Mouse (Mus musculus): Measurements from ENCODE around the gene E130218I03Rik. TPM values are rescaled to one million over a fixed set of nuclear protein-coding genes. Genes with fewer than 3 reads are reported as not detected.

E130218I03Rik gene
- polyA plus RNA-seq, 1 experiment from 2014 or later = not detected

DNA sequence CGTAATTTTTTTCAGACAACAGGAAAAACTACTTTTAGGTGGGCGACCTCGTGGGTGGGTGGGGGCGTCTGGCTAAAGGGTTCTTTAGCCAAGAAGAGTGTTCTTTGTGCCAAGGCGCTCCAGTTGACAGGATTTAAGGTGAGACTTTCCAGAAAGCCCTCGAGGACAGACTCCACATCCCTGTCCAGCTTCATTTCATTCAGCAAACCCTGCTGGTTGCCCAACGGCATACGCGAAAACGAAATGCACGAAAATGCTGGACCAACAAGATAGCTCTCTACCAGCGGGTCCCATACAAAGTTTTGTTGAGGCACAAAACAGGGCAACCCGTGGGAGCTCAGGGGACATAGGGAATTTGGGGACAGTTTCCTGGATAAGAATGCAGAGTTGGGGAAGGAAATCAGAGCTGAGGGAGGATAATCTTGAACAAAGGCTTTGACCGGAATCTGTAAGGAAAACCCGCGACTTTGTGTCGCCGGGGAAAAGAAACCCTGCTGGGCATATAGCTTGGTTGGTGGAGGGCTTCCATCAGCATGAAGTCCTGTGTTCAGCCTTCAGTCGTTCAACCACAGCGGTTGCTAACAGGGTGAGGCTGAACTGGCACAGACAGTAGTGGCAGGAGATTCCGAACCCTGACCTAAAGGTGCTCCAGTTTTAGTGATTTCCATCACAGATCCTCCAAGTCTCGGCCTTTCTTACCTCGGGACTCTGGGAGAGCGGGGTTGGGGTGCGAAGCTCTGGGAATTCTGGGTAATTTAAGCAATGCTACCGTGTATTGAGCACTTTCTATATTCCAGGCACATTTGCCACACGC is 6.9 kb downstream of the E130218I03Rik start:
- no peak overlapping the region; the same call in 1 of the 2 replicates for H3K27ac ChIP-seq (ENCODE audit: low read depth, low read length)
- H3K4me2 ChIP-seq (ENCODE audit: low read depth, low read length) = peak overlapping the region; percentile 71
- H3K9ac ChIP-seq (replicated peaks; ENCODE audit: low read depth, low read length) = peak overlapping the region; percentile 64; the same call in 1 of the 2 replicates
- peaks cover 15% of the 10 kb centered on the region; the same call in 1 of the 2 replicates for H3K4me1 ChIP-seq (ENCODE audit: control insufficient read depth, insufficient read depth, low read length)
- no peak for ATAC-seq (ENCODE audit: low read depth)
- H3K27me3 ChIP-seq (ENCODE audit: control insufficient read depth, insufficient read depth, low read length) = peaks cover 23% of the 10 kb centered on the region
- H3K9me3 ChIP-seq (ENCODE audit: control insufficient read depth, low read length) = no peaks in the 10 kb centered on the region
- H3K36me3 ChIP-seq (ENCODE audit: control insufficient read depth, insufficient read depth, low read length) = no peaks in the 10 kb centered on the region
- peak overlapping the region; percentile 51 for H3K4me3 ChIP-seq (ENCODE audit: low read depth, low read length)
- 6% methylated on average over 27 of the region's 27 CpGs for WGBS

GRCm38 (mm10) chr4:134250930-134251240 is 7.4 kb downstream of the E130218I03Rik start:
- H3K4me1 ChIP-seq (ENCODE audit: control insufficient read depth, insufficient read depth, low read length) = peaks cover 15% of the 10 kb centered on the region; the same call in 1 of the 2 replicates
- peak overlapping the region; percentile 64 for H3K9ac ChIP-seq (replicated peaks; ENCODE audit: low read depth, low read length)
- H3K27me3 ChIP-seq (ENCODE audit: control insufficient read depth, insufficient read depth, low read length) = peaks cover 23% of the 10 kb centered on the region
- ATAC-seq (ENCODE audit: low read depth) = no peak
- H3K4me3 ChIP-seq (ENCODE audit: low read depth, low read length) = peak overlapping the region; percentile 51
- no peaks in the 10 kb centered on the region for H3K9me3 ChIP-seq (ENCODE audit: control insufficient read depth, low read length)
- WGBS = 10% methylated on average over 10 of the region's 10 CpGs
- H3K27ac ChIP-seq (ENCODE audit: low read depth, low read length) = peak overlapping the region; percentile 75; the same call in 1 of the 2 replicates
- peak overlapping the region; percentile 71 for H3K4me2 ChIP-seq (ENCODE audit: low read depth, low read length)
- H3K36me3 ChIP-seq (ENCODE audit: control insufficient read depth, insufficient read depth, low read length) = no peaks in the 10 kb centered on the region

- H3K9ac ChIP-seq (replicated peaks; ENCODE audit: low read depth, low read length) = peak overlapping the region; percentile 64
- H3K4me2 ChIP-seq (ENCODE audit: low read depth, low read length) = peak overlapping the region; percentile 71
- H3K4me3 ChIP-seq (ENCODE audit: low read depth, low read length) = peak overlapping the region; percentile 51
- H3K9me3 ChIP-seq (ENCODE audit: control insufficient read depth, low read length) = no peaks in the 10 kb centered on the region
- H3K27me3 ChIP-seq (ENCODE audit: control insufficient read depth, insufficient read depth, low read length) = peaks cover 23% of the 10 kb centered on the region
- peaks cover 13% of the 10 kb centered on the region; the same call in 1 of the 2 replicates for H3K4me1 ChIP-seq (ENCODE audit: control insufficient read depth, insufficient read depth, low read length)
- peak; percentile 47 for ATAC-seq (ENCODE audit: low read depth)
- peak overlapping the region; percentile 75 for H3K27ac ChIP-seq (ENCODE audit: low read depth, low read length)
- WGBS = under 1% methylated on average over 90 of the region's 91 CpGs
- H3K36me3 ChIP-seq (ENCODE audit: control insufficient read depth, insufficient read depth, low read length) = no peaks in the 10 kb centered on the region
These were observed 8.0 kb downstream of the E130218I03Rik start for GRCm38 (mm10) chr4:134251241-134252130.

- Histone ChIP-seq H3K27ac (ENCODE audit: low read depth, low read length) (peak overlapping the region; percentile 75; the same call in 1 of the 2 replicates), H3K9ac (replicated peaks; ENCODE audit: low read depth, low read length) (peak overlapping the region; percentile 64), H3K27me3 (ENCODE audit: control insufficient read depth, insufficient read depth, low read length) (peaks cover 23% of the 10 kb centered on the region), H3K4me1 (ENCODE audit: control insufficient read depth, insufficient read depth, low read length) (peaks cover 16% of the 10 kb centered on the region; the same call in 1 of the 2 replicates), H3K9me3 (ENCODE audit: control insufficient read depth, low read length) (no peaks in the 10 kb centered on the region), H3K4me2 (ENCODE audit: low read depth, low read length) (peak overlapping the region; percentile 71), H3K36me3 (ENCODE audit: control insufficient read depth, insufficient read depth, low read length) (no peaks in the 10 kb centered on the region), H3K4me3 (ENCODE audit: low read depth, low read length) (peak overlapping the region; percentile 51)
- ATAC-seq (ENCODE audit: low read depth) = no peak; the same call in 1 of the 2 replicates
- 3% methylated on average over 22 of the region's 22 CpGs for WGBS
These were observed 8.9 kb downstream of the E130218I03Rik start for GRCm38 (mm10) chr4:134252131-134252910.

GRCm38 (mm10) chr4:134252911-134253721 is 9.7 kb downstream of the E130218I03Rik start:
- 2% methylated on average over 15 of the region's 15 CpGs for WGBS
- Histone ChIP-seq H3K27ac (ENCODE audit: low read depth, low read length) (peak overlapping the region; percentile 16; the same call in 1 of the 2 replicates), H3K27me3 (ENCODE audit: control insufficient read depth, insufficient read depth, low read length) (peaks cover 23% of the 10 kb centered on the region)

DNA sequence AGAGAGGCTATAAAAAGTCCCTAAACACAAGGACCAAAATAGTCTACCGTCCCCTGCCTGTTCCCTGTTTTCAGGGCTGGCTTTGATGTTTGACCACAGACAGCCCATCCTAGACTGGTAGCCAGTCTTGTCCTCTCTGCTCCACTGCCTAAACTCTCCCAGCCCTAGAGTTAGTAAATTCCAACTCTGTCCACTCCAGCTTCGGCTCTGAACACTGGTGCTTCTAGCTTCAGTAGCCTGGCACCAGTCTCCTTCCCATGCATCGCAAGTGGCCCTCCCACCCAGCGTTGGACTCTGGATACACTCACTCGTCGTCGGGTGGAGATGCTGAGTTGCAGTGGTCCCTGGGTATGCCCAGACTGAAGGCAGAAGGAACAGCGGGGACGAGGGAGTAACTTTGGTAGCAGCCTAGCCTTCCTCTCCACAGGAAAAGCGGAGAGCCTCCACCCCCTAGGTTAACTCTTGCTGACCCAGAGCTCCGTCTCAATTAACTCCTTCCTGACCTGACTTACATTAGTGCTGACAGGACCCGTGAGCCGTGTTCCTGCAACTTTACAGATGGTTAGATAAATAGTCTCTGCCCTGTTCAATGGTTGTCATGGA is 10.4 kb downstream of the E130218I03Rik start, which contains the start of gene Grrp1:
Grrp1 (minus strand) TSS at position 385 of the 603 bp plus-strand sequence.
- H3K27me3 ChIP-seq (ENCODE audit: control insufficient read depth, insufficient read depth, low read length) = peaks cover 23% of the 10 kb centered on the region
- H3K4me1 ChIP-seq (ENCODE audit: control insufficient read depth, insufficient read depth, low read length) = peaks cover 16% of the 10 kb centered on the region; the same call in 1 of the 2 replicates
- H3K9me3 ChIP-seq (ENCODE audit: control insufficient read depth, low read length) = no peaks in the 10 kb centered on the region
- H3K4me2 ChIP-seq (ENCODE audit: low read depth, low read length) = peak within 1 kb of the TSS; percentile 71
- no peaks in the 10 kb centered on the region for H3K36me3 ChIP-seq (ENCODE audit: control insufficient read depth, insufficient read depth, low read length)
- 0 out of 2 replicates have a peak within 1 kb of the TSS, but pooled peaks have one; percentile 16 for H3K27ac ChIP-seq (ENCODE audit: low read depth, low read length)
- ATAC-seq (ENCODE audit: low read depth) = no peak
- WGBS = under 1% methylated on average over 13 of the region's 13 CpGs
- no peak within 1 kb of the TSS for H3K9ac ChIP-seq (replicated peaks; ENCODE audit: low read depth, low read length)
- H3K4me3 ChIP-seq (ENCODE audit: low read depth, low read length) = peak within 1 kb of the TSS; percentile 17

More at GRCm38 (mm10) chr4:134252911-134253721, 9.7 kb downstream of the E130218I03Rik start:
- Histone ChIP-seq H3K9me3 (ENCODE audit: control insufficient read depth, low read length) (no peaks in the 10 kb centered on the region), H3K4me2 (ENCODE audit: low read depth, low read length) (peak overlapping the region; percentile 71), H3K4me1 (ENCODE audit: control insufficient read depth, insufficient read depth, low read length) (peaks cover 16% of the 10 kb centered on the region; the same call in 1 of the 2 replicates), H3K4me3 (ENCODE audit: low read depth, low read length) (peak overlapping the region; percentile 17), H3K36me3 (ENCODE audit: control insufficient read depth, insufficient read depth, low read length) (no peaks in the 10 kb centered on the region), H3K9ac (replicated peaks; ENCODE audit: low read depth, low read length) (no peak overlapping the region)
- no peak for ATAC-seq (ENCODE audit: low read depth)

GRCm38 (mm10) chr4:134254835-134255234 is 11.4 kb downstream of the E130218I03Rik start:
- Histone ChIP-seq H3K27me3 (ENCODE audit: control insufficient read depth, insufficient read depth, low read length) (peaks cover 23% of the 10 kb centered on the region), H3K4me2 (ENCODE audit: low read depth, low read length) (no peak overlapping the region), H3K36me3 (ENCODE audit: control insufficient read depth, insufficient read depth, low read length) (no peaks in the 10 kb centered on the region), H3K9me3 (ENCODE audit: control insufficient read depth, low read length) (no peaks in the 10 kb centered on the region), H3K27ac (ENCODE audit: low read depth, low read length) (no peak overlapping the region), H3K9ac (replicated peaks; ENCODE audit: low read depth, low read length) (no peak overlapping the region), H3K4me1 (ENCODE audit: control insufficient read depth, insufficient read depth, low read length) (peaks cover 16% of the 10 kb centered on the region; the same call in 1 of the 2 replicates), H3K4me3 (ENCODE audit: low read depth, low read length) (no peak overlapping the region)
- 16% methylated on average over 3 of the region's 3 CpGs for WGBS
- ATAC-seq (ENCODE audit: low read depth) = no peak
